Mouse (Mus musculus) midbrain, embryonic 10.5 days (tissue): ENCODE data around the gene Tmem255a. TPM values are rescaled to one million over a fixed set of nuclear protein-coding genes. Genes with fewer than 3 reads are reported as not detected.
"Not testable (repeated sequence)": the region's sequence is repeated elsewhere in the genome, so short reads cannot be mapped to it uniquely, and the experiment has no call there.

Source experiments
- DNase-seq: peaks from one replicate; pipeline ENCODE4 v3.0.0-alpha.2; 2017; ENCODE audit warnings: low spot score
- H3K27ac ChIP-seq: fragments of 300-500 bp; sonication (generic); replicated peaks from 2 replicates; pipeline ENCODE4 v1.5.1; 2016; ENCODE audit warnings: mild to moderate bottlenecking
- H3K27me3 ChIP-seq: fragments of 300-500 bp; sonication (generic); 2 replicates; pipeline ENCODE4 v1.6.1; 2016; ENCODE audit warnings: low read depth, mild to moderate bottlenecking; ENCODE audit not compliant: poor library complexity, severe bottlenecking
- H3K36me3 ChIP-seq: fragments of 300-500 bp; sonication (generic); 2 replicates; pipeline ENCODE4 v1.6.1; 2016; ENCODE audit warnings: mild to moderate bottlenecking, moderate library complexity
- H3K4me1 ChIP-seq: fragments of 300-500 bp; sonication (generic); 2 replicates; pipeline ENCODE4 v1.6.1; 2016
- H3K4me3 ChIP-seq: fragments of 300-500 bp; sonication (generic); 2 replicates; pipeline ENCODE4 v1.5.1; 2016; ENCODE audit warnings: mild to moderate bottlenecking, moderate library complexity
- H3K9me3 ChIP-seq: fragments of 300-500 bp; sonication (generic); replicated peaks from 2 replicates; pipeline ENCODE4 v1.6.1; 2016; ENCODE audit warnings: mild to moderate bottlenecking
- WGBS: fragments of 180-500 bp; shearing (Covaris S2); methylation state at CpG from one replicate; pipeline ENCODE4 v1.1.7; 2016; 5-methylcytosine and 5-hydroxymethylcytosine counted together
- polyA plus RNA-seq: library from polyadenylated mRNA; unstranded; fragments of >200 nt; fragmentation: Nextera tagmentation; extraction: Ambion mirVana; gene quantifications from 2 replicates; pipeline ENCODE4 v1.2.1, GENCODE M21; 2016

Gene Tmem255a
- polyA plus RNA-seq, 1 experiment from 2014 or later: 11.9 TPM

GRCm38 (mm10) chrX:38201816-38202215 is 50.4 kb downstream of the Tmem255a start:
- Histone ChIP-seq H3K4me3 (no peak overlapping the region), H3K27me3 (no peaks in the 10 kb centered on the region), H3K9me3 (no peaks in the 10 kb centered on the region), H3K27ac (no peak overlapping the region), H3K36me3 (no peaks in the 10 kb centered on the region), H3K4me1 (no peaks in the 10 kb centered on the region)
- no peak for DNase-seq
- 82% methylated on average over 2 of the region's 2 CpGs for WGBS

- 34% methylated on average over 3 of the region's 3 CpGs for WGBS
- Histone ChIP-seq H3K4me3 (peak overlapping the region; percentile 70), H3K4me1 (peaks cover 12% of the 10 kb centered on the region), H3K27me3 (no peaks in the 10 kb centered on the region), H3K9me3 (no peaks in the 10 kb centered on the region), H3K27ac (peak overlapping the region; percentile 92), H3K36me3 (peaks cover 19% of the 10 kb centered on the region)
- DNase-seq: no peak
Observed at GRCm38 (mm10) chrX:38190458-38190764, 61.8 kb downstream of the Tmem255a start.

DNA sequence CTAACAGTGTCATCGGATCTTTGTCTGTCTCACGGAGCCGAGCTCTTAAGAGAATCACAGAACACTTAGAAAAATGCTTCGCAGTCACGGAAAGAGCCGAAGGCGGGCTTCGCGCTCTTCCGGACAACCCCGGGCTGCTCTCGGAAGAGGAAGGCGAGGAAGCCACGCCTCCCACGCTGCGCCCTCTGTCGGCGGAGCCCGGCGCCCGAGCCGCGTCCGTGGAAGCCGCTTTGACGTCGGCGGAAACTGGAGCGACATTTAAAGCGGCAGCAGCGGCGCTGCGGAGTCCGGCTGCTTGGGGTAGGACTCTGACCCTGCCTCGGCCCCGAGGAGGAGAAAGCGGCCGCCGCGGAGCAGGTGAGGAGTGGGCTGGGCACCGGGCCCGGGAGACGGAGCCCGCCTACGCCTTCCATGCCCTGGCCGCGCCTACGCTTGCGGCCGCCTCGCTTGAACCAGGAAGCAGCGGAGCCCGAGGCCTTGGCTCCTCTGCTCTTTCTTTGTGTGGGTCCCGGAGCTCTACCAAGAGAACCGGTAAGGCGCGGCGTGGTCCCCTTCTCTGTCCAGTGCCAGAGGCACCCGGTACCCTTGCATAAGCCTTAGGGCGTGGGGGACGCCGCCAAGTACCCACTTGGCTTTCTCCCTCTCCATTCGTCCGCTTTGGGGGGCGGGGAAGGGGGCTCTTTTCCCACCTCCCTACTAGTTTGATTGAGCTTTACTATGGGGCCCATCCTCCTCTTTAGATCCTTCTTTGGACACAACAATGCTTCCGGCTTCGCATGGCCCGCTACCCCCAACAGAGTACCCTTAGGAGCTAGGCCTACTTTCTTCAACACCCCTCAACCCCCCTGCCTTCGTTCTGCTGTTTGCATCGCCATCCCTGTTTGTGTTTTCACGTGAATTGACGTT is 62.4 kb downstream of the Tmem255a start, which contains the start of gene Zbtb33:
Gene Zbtb33 (plus strand): TSS at position 242 of the 906 bp plus-strand sequence.
- H3K4me3 ChIP-seq: peak within 1 kb of the TSS; percentile 70
- H3K27me3 ChIP-seq: no peaks in the 10 kb centered on the region
- DNase-seq: peak; percentile 86
- H3K9me3 ChIP-seq: no peaks in the 10 kb centered on the region
- H3K27ac ChIP-seq: peak within 1 kb of the TSS; percentile 92
- peaks cover 19% of the 10 kb centered on the region for H3K36me3 ChIP-seq
- H3K4me1 ChIP-seq: peaks cover 12% of the 10 kb centered on the region
- WGBS: 21% methylated on average over 67 of the region's 72 CpGs

DNA sequence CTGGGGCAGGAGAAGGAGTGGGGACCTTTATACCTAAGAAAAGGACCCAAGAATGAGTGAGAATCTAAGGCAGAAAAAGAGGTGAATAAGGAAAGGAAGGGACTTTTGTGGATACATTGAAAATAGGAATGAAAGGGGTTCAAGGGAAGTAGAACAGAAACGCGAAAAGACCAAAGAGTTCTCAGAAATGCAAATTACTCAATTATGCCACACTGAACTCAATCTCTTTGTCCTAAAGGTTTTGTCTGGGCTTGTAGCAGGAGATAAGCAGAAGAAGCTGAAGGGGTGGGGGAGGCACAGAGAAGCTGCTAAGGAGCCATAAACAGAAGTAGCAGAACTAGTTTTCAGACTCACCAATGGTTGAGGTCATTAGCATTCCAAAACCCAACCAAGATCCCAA is 66.7 kb downstream of the Tmem255a start:
- H3K27me3 ChIP-seq: no peaks in the 10 kb centered on the region
- H3K27ac ChIP-seq: no peak overlapping the region
- DNase-seq: no peak
- 30% methylated on average over 2 of the region's 2 CpGs for WGBS
- no peak overlapping the region for H3K4me3 ChIP-seq
- peaks cover 4% of the 10 kb centered on the region for H3K4me1 ChIP-seq
- H3K36me3 ChIP-seq: no peaks in the 10 kb centered on the region
- no peaks in the 10 kb centered on the region for H3K9me3 ChIP-seq

DNA sequence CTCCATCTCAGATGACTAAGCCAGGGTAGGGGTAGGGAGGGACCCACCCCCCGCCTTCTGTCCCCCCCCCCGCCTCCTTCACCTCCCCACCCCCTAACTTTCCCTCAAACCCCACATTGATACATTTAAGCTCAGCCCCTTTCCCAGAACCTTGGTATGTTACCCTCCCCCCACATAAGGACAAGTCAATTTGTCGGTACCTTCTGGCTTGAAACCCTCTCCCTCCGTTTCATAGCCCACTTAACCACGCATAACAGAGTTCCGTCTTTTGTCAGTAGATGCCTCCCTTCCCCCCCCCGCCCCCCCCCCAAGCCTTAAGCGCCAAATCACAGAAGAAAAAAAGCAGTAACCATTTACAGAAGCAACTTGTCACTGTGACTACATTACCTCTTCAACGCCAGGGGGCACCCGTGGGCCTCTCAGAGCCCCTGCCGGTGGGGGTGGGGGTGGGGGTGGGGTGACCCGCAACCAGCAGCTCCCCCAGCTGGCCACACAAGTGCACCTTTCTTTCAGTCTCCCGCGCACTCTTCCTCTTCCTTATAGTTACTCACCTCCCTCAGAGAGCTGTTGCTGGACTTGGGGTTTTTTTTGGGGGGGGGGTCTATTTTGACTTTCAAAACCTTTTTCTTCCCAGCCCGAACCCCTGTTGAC is 70.5 kb downstream of the Tmem255a start:
- H3K27me3 ChIP-seq: no peaks in the 10 kb centered on the region
- H3K36me3 ChIP-seq: no peaks in the 10 kb centered on the region
- H3K27ac ChIP-seq: no peak overlapping the region
- peak overlapping the region; percentile 55 for H3K4me3 ChIP-seq
- WGBS: 29% methylated on average over 8 of the region's 15 CpGs
- peak; percentile 64 for DNase-seq
- H3K9me3 ChIP-seq: peaks cover 5% of the 10 kb centered on the region
- H3K4me1 ChIP-seq: peaks cover 4% of the 10 kb centered on the region

- H3K9me3 ChIP-seq: peaks cover 5% of the 10 kb centered on the region
- H3K4me1 ChIP-seq: peaks cover 4% of the 10 kb centered on the region
- H3K27ac ChIP-seq: peak overlapping the region; percentile 64
- 24% methylated on average over 38 of the region's 38 CpGs for WGBS
- H3K27me3 ChIP-seq: no peaks in the 10 kb centered on the region
- H3K36me3 ChIP-seq: no peaks in the 10 kb centered on the region
- DNase-seq: peak; percentile 35
- H3K4me3 ChIP-seq: peak overlapping the region; percentile 55
Observed at GRCm38 (mm10) chrX:38180656-38181607, 71.3 kb downstream of the Tmem255a start.

DNA sequence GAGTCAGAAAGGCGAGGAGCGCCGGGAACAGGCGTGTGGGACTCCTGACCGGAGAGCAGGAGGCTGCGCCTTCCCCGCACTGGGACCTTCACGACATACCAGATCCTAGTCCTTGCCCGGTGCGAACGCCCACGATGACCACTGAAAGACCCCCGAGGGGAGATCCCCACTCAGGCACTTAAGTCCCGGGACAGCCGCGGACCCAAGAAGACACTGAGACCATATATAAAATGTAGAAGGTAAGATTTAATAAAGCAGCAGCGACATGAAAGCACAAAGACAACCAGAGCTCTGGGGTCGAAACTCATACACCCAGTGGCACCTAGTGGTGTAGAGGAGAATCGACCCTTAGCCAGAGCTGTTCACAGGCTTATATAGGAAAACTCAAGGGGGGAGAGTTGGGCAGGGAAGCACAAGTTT is 72.3 kb downstream of the Tmem255a start:
- peak; percentile 54 for DNase-seq
- not testable (repeated sequence) for H3K27ac ChIP-seq, H3K9me3 ChIP-seq, H3K4me1 ChIP-seq, H3K36me3 ChIP-seq, H3K27me3 ChIP-seq
- peak overlapping the region; percentile 41 for H3K4me3 ChIP-seq
- 35% methylated on average over 19 of the region's 19 CpGs for WGBS

DNA sequence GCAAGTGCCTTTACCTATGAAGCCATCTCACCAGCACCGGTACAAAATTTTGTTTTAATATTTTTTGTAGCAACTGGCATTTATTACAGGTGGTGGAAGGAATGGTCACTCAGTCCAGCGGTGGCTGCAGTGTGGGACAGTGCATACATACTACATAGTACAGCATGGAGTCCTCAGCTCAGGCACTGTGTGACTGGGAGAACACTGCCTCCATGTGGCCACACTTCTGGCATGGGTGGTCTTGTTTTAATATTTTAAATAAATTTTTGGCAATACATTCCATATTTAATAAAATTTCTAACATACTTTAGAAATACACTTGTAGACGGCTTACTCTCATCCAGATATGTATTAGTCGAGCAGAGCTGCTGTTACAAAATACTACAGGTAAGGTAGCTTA is 85.6 kb downstream of the Tmem255a start:
- H3K27me3 ChIP-seq: no peaks in the 10 kb centered on the region
- WGBS: 80% methylated on average over 4 of the region's 4 CpGs
- no peak for DNase-seq
- no peaks in the 10 kb centered on the region for H3K9me3 ChIP-seq
- H3K4me3 ChIP-seq: no peak overlapping the region
- H3K4me1 ChIP-seq: no peaks in the 10 kb centered on the region
- H3K36me3 ChIP-seq: no peaks in the 10 kb centered on the region
- no peak overlapping the region for H3K27ac ChIP-seq

GRCm38 (mm10) chrX:38166064-38166463 is 86.2 kb downstream of the Tmem255a start:
- Histone ChIP-seq H3K27ac (no peak overlapping the region), H3K4me1 (no peaks in the 10 kb centered on the region), H3K9me3 (no peaks in the 10 kb centered on the region), H3K36me3 (no peaks in the 10 kb centered on the region), H3K27me3 (no peaks in the 10 kb centered on the region), H3K4me3 (no peak overlapping the region)
- 85% methylated on average over 9 of the region's 9 CpGs for WGBS
- DNase-seq: no peak

DNA sequence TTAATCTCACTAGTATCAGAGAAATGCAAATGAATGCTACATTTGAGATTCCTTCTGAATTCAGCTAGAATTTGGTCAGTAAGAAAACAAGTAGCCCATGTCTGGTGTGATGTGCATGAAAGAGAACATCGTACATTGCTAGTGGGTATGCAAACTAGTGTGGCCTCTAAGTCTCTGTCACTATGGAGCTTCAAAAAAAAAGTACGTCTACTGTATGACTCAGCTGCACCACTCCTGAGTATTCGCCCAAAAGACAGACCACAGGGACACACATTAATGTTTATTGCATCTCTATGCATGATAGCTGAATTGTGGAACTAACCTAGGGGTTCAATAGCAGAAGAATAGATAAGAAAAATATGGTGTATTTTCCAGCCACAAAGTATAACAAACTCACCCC is 86.9 kb downstream of the Tmem255a start:
- WGBS: 87% methylated on average over 3 of the region's 3 CpGs
- Histone ChIP-seq H3K36me3 (no peaks in the 10 kb centered on the region), H3K27ac (no peak overlapping the region), H3K27me3 (no peaks in the 10 kb centered on the region), H3K9me3 (no peaks in the 10 kb centered on the region), H3K4me1 (no peaks in the 10 kb centered on the region), H3K4me3 (no peak overlapping the region)
- DNase-seq: no peak

GRCm38 (mm10) chrX:38159097-38159496 is 93.1 kb downstream of the Tmem255a start:
- Histone ChIP-seq H3K36me3 (no peaks in the 10 kb centered on the region), H3K27me3 (no peaks in the 10 kb centered on the region), H3K4me1 (no peaks in the 10 kb centered on the region), H3K27ac (no peak overlapping the region), H3K4me3 (no peak overlapping the region), H3K9me3 (no peaks in the 10 kb centered on the region)
- DNase-seq: no peak
- 74% methylated on average over 1 of the region's 1 CpGs for WGBS
